Mouse (Mus musculus): ENCODE data around the gene Olfr95.

DNA sequence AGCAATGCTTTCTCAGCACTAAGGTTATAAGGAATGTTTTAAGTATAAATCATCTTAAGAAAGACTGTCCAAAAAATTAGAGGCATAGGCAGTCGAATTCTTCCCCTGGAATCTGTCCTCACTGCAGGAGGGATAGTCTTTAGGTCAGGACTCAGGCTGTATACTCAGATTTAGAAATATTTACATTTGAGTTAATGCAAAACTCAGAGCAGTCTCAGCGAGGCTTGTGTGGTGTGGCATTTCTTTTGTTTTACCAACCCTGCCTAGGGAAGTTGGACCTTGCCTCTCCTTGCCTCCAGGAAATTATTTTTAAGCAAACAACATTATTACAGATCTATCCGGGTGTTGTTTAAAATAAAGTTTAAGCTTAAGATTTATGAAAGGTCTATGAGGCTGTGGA is 29.3 kb upstream of the Olfr95 start:
- TF ChIP-seq CTCF (conservative IDR thresholded peaks at IDR 0.05; ENCODE audit: low read length) (no peak), NANOG (IDR thresholded peaks at IDR 0.05; ENCODE audit: borderline replicate concordance, low read length) (no peak)
